Mouse (Mus musculus) kidney, embryonic 14.5 days (tissue): ENCODE measurements around the gene Slc6a21. TPM values are rescaled to one million over a fixed set of nuclear protein-coding genes. Genes with fewer than 3 reads are reported as not detected.

Experiments used
- ATAC-seq: fragments of 200-750 bp; cut with Nextera tagmentation; 2 replicates; pipeline ENCODE4 v1.8.0; 2017; ENCODE audit warnings: moderate number of reproducible peaks, mild to moderate bottlenecking, moderate TSS enrichment, moderate library complexity; ENCODE audit not compliant: low FRiP score, low TSS enrichment
- H3K27ac ChIP-seq: fragments of 300-500 bp; sonication (generic); 2 replicates; pipeline ENCODE4 v1.5.1; 2014; ENCODE audit warnings: low read depth, mild to moderate bottlenecking, low read length, moderate library complexity, mixed read lengths
- H3K27me3 ChIP-seq: fragments of 300-500 bp; sonication (generic); 2 replicates; pipeline ENCODE4 v1.6.1; 2014; ENCODE audit warnings: mild to moderate bottlenecking, low read length; ENCODE audit not compliant: control insufficient read depth, insufficient read depth
- H3K36me3 ChIP-seq: fragments of 300-500 bp; sonication (generic); 2 replicates; pipeline ENCODE4 v1.6.1; 2014; ENCODE audit warnings: low read length, mixed read lengths; ENCODE audit not compliant: control insufficient read depth, insufficient read depth
- H3K4me1 ChIP-seq: fragments of 300-500 bp; sonication (generic); 2 replicates; pipeline ENCODE4 v1.6.1; 2014; ENCODE audit warnings: low read length, mixed read lengths; ENCODE audit not compliant: control insufficient read depth, insufficient read depth
- H3K4me2 ChIP-seq: fragments of 300-500 bp; sonication (generic); replicated peaks from 2 replicates; pipeline ENCODE4 v1.6.1; 2014; ENCODE audit warnings: low read depth, mild to moderate bottlenecking, low read length
- H3K4me3 ChIP-seq: fragments of 300-500 bp; sonication (generic); 2 replicates; pipeline ENCODE4 v1.5.1; 2014; ENCODE audit warnings: mild to moderate bottlenecking, low read length
- H3K9ac ChIP-seq: fragments of 300-500 bp; sonication (generic); 2 replicates; pipeline ENCODE4 v1.6.1; 2014; ENCODE audit warnings: low read depth, mild to moderate bottlenecking, low read length, moderate library complexity
- H3K9me3 ChIP-seq: fragments of 300-500 bp; sonication (generic); 2 replicates; pipeline ENCODE4 v1.6.1; 2016; ENCODE audit warnings: low read length; ENCODE audit not compliant: control insufficient read depth
- WGBS: fragments of 180-500 bp; shearing (Covaris S2); extraction: QIAGEN DNeasy Blood & Tissue Kit; methylation state at CpG from one replicate; pipeline ENCODE4 v1.1.7; 2014; 5-methylcytosine and 5-hydroxymethylcytosine counted together
- polyA plus RNA-seq: library from polyadenylated mRNA; unstranded; fragments of >200 nt; fragmentation: Nextera tagmentation; extraction: Ambion mirVana; gene quantifications from 2 replicates; pipeline ENCODE4 v1.2.1, GENCODE M21; 2014

Gene Slc6a21
- polyA plus RNA-seq, 1 experiment from 2014 or later, result not detected

DNA sequence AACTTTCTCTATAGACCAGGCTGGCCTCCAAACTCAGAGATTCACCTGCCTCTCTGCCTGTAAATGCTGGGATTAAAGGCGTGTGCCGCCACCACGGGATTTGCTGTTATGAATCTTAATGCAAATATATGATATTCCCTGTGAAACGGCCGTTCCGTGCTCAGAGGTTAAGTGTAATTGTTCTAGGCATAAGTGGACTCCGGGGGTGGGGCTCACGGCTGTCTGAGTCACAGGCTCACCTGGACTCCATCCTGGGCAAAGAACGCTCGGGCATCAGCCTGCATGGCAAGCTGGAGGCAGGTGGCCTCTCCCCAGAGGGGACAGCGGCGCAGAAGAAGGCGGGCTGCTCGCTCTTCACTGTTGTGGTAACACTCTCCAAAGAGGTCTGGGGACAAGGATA is 39.2 kb downstream of the Slc6a21 start:
- no peaks in the 10 kb centered on the region for H3K9me3 ChIP-seq
- H3K27me3 ChIP-seq, result no peaks in the 10 kb centered on the region
- peaks cover 22% of the 10 kb centered on the region for H3K4me1 ChIP-seq
- H3K4me2 ChIP-seq, result no peak overlapping the region
- no peak overlapping the region for H3K4me3 ChIP-seq
- no peak overlapping the region for H3K9ac ChIP-seq
- H3K36me3 ChIP-seq, result no peaks in the 10 kb centered on the region; the same call in 1 of the 2 replicates
- ATAC-seq, result no peak
- 91% methylated on average over 14 of the region's 14 CpGs for WGBS
- no peak overlapping the region for H3K27ac ChIP-seq

DNA sequence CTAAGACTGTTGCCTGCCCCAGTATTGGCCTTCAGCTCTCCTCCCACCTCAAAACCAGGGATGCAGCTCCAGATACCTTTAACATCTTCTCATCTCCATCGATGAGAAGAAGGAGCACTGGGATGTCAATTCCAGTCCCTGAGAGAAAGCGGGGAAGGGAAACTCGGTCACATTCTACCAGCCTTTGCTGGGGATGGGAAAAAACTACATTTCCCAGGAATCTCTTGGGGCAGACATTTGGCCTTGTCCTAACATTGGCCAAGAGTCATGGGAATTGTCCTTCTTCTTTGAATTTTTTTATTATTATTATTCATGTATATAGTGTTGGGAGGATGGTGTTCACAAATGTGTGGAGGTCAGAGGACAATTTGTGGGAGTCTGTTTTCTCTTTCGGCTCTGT is 44.9 kb downstream of the Slc6a21 start:
- no peaks in the 10 kb centered on the region for H3K4me1 ChIP-seq
- H3K9me3 ChIP-seq, result no peaks in the 10 kb centered on the region
- no peak overlapping the region for H3K4me2 ChIP-seq
- ATAC-seq, result no peak
- 84% methylated on average over 4 of the region's 4 CpGs for WGBS
- no peak overlapping the region for H3K4me3 ChIP-seq
- no peaks in the 10 kb centered on the region for H3K27me3 ChIP-seq
- no peak overlapping the region for H3K9ac ChIP-seq
- no peak overlapping the region for H3K27ac ChIP-seq
- H3K36me3 ChIP-seq, result 0 out of 2 replicates have a peak, but pooled peaks cover 4% of the 10 kb centered on the region

- Histone ChIP-seq H3K27me3 (no peaks in the 10 kb centered on the region), H3K4me3 (no peak overlapping the region), H3K36me3 (0 out of 2 replicates have a peak, but pooled peaks cover 4% of the 10 kb centered on the region), H3K27ac (no peak overlapping the region), H3K4me2 (no peak overlapping the region), H3K9me3 (no peaks in the 10 kb centered on the region), H3K4me1 (no peaks in the 10 kb centered on the region), H3K9ac (no peak overlapping the region)
- 42% methylated on average over 5 of the region's 5 CpGs for WGBS
- no peak for ATAC-seq
Measured at GRCm38 (mm10) chr7:45323069-45323468, 45.8 kb downstream of the Slc6a21 start.

DNA sequence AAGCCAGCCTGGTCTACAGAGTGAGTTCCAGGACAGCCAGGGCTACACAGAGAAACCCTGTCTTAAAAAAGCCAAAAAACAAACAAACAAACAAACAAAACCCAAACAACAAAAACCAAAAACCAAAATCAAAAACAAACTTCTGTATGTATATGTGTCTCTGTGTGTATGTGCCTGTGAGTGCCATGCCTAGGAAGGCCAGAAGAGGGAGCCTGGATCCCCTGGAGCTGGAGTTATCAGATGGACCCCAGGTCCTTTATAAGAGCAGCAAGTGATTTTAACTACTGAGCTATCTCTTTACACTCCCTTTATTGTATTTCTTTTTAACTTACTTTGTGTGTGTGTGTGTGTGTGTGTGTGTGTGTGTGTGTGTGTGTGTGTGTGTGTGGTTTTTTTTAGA is 48.5 kb downstream of the Slc6a21 start:
- 0 out of 2 replicates have a peak, but pooled peaks cover 4% of the 10 kb centered on the region for H3K36me3 ChIP-seq
- no peaks in the 10 kb centered on the region for H3K27me3 ChIP-seq
- no peaks in the 10 kb centered on the region for H3K9me3 ChIP-seq
- ATAC-seq, result no peak
- no peak overlapping the region for H3K9ac ChIP-seq
- no peak overlapping the region for H3K27ac ChIP-seq
- H3K4me3 ChIP-seq, result no peak overlapping the region
- H3K4me2 ChIP-seq, result no peak overlapping the region
- no peaks in the 10 kb centered on the region for H3K4me1 ChIP-seq

DNA sequence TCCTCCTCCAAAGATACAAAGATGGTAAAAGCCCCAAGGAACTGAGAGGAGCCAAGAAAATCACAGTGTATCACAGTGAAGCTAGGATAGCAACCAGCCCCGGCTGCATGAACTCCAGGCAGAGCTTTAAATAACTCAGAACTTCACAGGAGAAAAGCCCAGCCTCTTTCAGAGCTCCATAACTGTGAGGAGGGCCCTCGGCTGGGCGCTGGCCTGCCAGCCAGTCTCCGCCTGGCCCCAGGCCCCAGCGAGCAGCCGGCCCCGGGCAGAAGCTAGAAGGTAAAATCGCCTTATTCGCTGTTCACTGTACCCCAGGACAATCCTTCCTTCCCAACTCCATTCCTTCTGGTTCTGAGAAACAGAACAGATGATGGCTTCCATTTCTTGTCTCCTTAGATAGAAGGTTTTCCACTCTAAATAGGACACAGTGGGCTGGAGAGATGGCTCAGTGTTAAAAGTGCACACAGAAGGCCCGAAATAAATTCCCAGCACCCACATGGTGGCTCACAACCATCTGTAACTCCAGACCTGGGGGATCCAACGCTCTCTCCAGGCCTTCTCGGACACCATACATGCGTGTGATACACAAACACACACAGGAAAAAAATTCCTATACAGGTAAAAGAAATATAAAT is 51.6 kb downstream of the Slc6a21 start:
- Histone ChIP-seq H3K9me3 (no peaks in the 10 kb centered on the region), H3K27ac (no peak overlapping the region; the same call in 1 of the 2 replicates), H3K4me1 (peaks cover 10% of the 10 kb centered on the region), H3K4me2 (no peak overlapping the region), H3K9ac (no peak overlapping the region), H3K4me3 (no peak overlapping the region), H3K36me3 (no peaks in the 10 kb centered on the region), H3K27me3 (no peaks in the 10 kb centered on the region)
- 75% methylated on average over 13 of the region's 13 CpGs for WGBS
- no peak for ATAC-seq

DNA sequence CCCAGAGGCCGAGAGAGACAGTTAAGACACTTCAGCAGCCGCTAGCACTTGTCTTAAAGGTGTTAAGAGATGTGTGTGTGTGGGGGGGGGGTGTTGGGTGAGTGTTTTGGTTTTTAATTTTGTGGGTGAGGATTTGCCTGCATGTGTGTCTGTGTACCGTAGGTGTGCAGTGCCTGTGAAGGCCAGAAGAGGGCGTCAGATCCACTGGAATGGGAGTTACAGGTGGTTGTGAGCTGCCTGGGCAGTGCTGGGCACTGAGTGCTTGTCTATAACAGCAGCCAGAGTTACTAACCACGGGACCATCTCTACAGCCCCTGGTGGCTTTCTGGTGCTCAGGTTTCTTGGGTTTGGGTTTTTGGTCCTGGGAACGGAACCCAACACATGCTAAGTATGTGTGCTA is 54.2 kb downstream of the Slc6a21 start:
- Histone ChIP-seq H3K27me3 (no peaks in the 10 kb centered on the region), H3K36me3 (no peaks in the 10 kb centered on the region)
- ATAC-seq, result no peak

GRCm38 (mm10) chr7:45332685-45333425 is 55.5 kb downstream of the Slc6a21 start:
- under 1% methylated on average over 22 of the region's 22 CpGs for WGBS
- ATAC-seq, result peak; percentile 67
- H3K4me3 ChIP-seq, result peak overlapping the region; percentile 71

More for the DNA sequence above, 54.2 kb downstream of the Slc6a21 start:
- no peak overlapping the region for H3K4me3 ChIP-seq
- no peak overlapping the region for H3K4me2 ChIP-seq
- H3K9ac ChIP-seq, result no peak overlapping the region
- H3K27ac ChIP-seq, result no peak overlapping the region
- H3K4me1 ChIP-seq, result peaks cover 26% of the 10 kb centered on the region
- 79% methylated on average over 6 of the region's 6 CpGs for WGBS
- no peaks in the 10 kb centered on the region for H3K9me3 ChIP-seq

GRCm38 (mm10) chr7:45333431-45333982 is 56.2 kb downstream of the Slc6a21 start, which contains the start of gene Trpm4:
Gene Trpm4, minus strand, starts transcription at chr7:45333780.
- Histone ChIP-seq H3K4me1 (peaks cover 36% of the 10 kb centered on the region), H3K27ac (peak within 1 kb of the TSS; percentile 88), H3K27me3 (peaks cover 4% of the 10 kb centered on the region; the same call in 1 of the 2 replicates), H3K9me3 (no peaks in the 10 kb centered on the region), H3K36me3 (no peaks in the 10 kb centered on the region), H3K4me3 (peak within 1 kb of the TSS; percentile 71), H3K4me2 (peak within 1 kb of the TSS; percentile 92), H3K9ac (peak within 1 kb of the TSS; percentile 78)
- WGBS, result under 1% methylated on average over 38 of the region's 38 CpGs
- peak; percentile 53 for ATAC-seq

More at GRCm38 (mm10) chr7:45332685-45333425, 55.5 kb downstream of the Slc6a21 start:
- H3K27ac ChIP-seq, result peak overlapping the region; percentile 88
- H3K9me3 ChIP-seq, result no peaks in the 10 kb centered on the region
- peak overlapping the region; percentile 92 for H3K4me2 ChIP-seq
- H3K9ac ChIP-seq, result peak overlapping the region; percentile 78
- no peaks in the 10 kb centered on the region for H3K36me3 ChIP-seq
- peaks cover 31% of the 10 kb centered on the region for H3K4me1 ChIP-seq
- H3K27me3 ChIP-seq, result peaks cover 4% of the 10 kb centered on the region; the same call in 1 of the 2 replicates
